Mouse (Mus musculus): ENCODE measurements around the gene Zcchc17.

The Zcchc17 gene

DNA sequence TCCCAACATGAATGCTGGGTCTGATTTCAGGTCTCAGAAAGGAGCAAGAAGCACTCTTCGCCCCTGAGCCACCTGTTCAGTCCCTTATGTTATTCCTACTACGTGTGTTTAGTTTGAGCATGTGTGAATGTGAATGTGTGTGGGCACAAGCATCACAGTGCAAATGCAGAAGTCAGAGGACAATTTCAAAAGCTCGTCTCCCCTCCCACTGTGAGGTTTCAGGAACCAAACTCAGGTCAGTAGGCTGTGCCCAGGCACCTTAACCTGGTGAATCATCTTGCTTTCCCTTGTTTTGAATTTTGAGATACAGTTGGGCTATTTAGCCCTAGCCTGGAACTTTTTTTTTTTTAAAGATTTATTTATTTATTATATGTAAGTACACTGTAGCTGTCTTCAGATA, 69.9 kb downstream of the Zcchc17 start:
- intact Hi-C loops (cut with DNase I), result loop anchor here (5.0 kb wide), 1 partner anchor 93 kb away; no protein-coding TSS in a partner anchor

DNA sequence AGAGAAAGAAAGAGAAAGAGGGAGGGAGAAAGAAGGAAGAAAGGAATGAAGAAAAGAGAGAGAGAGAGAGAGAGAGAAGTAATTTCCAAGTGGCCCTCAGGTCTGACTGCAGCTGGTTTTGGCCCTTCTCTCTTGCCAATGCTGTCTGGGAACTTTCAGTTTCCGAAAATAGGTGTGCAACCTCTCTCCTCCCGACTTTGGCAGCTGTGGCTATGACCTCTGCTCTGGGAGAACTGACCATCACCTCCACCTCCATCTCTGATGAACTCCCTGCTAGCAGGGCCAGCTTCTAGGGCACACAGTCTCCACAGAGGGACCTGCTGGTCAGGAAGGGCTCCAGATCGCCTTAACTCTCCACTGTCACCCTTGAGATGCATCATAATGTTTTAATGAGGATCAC, 73.2 kb downstream of the Zcchc17 start:
- intact Hi-C loops (cut with DNase I), result no loop called here

DNA sequence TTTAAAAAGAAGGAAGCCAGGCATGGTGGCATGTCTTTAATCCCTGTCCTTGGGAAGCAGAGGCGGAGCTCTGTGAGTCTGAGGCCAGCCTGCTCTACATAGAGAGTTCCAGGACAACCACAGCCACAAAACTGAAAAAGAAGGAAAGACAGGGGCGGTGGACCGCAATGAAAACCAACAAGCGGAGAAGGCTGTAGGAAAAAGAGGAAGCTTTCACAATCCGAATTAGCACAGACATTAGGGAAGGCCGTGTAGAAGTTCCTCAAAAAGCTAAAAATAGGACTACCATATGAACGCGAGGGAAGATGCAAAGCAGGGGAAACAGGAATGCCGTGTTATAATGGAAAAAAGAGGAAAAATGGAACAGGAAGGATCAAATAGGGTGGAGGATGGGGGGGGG, 75.9 kb downstream of the Zcchc17 start:
- intact Hi-C loops (cut with DNase I), result no loop called here

DNA sequence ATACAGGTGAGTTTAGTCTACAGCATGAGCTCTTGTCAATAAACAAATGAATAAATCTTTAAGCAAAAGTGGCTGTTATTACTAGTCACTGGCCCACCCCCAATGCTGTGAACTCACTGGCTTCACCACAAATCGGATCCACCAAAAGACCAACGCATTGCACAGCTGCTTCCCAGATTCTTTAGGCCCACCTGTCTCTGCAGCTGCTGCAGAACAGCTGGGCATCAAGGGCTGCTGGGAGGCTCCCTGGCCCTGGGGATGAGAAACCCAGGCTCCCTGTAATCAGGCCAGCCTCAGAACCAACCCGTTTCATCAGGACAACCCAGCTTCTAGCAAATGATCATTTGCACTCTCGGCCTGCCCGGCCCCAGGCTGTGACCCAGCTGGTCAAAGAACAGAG, 76.9 kb downstream of the Zcchc17 start:
- intact Hi-C loops (cut with DNase I), result no loop called here

DNA sequence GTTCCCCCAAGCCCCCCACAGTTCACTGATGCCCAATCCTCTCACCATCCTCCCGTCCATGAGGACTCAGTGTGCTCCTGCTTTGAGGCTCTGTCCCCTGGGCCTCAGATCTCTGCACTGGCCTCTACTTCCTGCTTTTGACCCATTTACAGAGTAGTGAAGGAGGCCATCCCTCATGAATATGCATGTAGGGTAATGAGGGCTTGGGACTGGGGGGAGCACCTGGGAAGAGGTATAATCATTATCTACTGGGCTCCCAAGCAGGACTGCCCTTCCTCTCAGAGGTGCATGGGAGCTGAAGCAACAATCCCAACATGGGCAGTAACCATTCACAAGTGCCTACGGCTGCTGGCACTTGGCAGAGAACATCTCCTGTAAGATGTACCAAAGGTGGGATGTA, 80.6 kb downstream of the Zcchc17 start, which contains the start of gene Serinc2:
Serinc2 (minus strand) TSS at position 101 of the 400 bp plus-strand sequence.
- intact Hi-C loops (cut with DNase I), result no loop called here

DNA sequence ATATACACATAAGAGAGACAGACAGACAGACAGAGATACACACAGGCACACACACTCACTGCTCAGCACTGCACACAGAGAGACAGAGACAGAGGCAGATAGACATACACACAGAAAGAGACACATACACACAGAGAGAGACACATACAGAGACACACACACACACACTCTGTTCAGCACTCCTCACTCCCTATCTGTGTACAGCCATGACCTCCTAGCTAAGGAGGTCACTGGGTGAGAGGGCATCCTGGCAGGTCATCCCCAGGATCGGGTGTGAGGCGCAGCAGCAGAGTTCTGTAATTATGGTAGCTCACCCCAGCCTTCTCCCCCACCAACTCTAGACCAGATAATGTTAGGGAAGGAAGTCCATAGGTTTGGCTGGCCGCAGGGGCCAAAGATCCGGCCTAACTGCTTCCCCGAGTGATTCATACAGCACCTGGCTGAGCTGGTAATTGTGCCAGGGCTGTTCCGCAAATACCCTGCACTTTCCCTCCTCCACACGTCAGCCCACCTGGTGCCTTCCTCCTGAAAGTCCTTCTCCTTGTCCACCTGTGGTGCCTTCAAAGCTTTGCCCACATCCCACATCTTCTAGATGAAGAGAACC, 83.1 kb downstream of the Zcchc17 start:
- intact Hi-C loops (cut with DNase I), result no loop called here

DNA sequence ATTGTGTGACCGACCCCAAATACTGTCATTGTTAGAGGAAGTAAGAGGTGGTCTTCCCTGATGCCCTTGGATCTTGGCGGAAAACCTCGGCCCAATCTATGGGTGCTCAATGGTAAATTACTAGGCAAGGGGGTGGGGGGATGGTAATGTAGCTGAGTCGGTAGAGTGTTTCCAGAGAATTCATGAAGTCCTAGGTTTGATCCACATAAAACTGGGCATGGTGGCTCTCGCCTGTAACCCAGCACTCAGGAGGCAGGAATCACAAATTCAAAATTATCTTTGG, 84.0 kb downstream of the Zcchc17 start:
- intact Hi-C loops (cut with DNase I), result no loop called here

DNA sequence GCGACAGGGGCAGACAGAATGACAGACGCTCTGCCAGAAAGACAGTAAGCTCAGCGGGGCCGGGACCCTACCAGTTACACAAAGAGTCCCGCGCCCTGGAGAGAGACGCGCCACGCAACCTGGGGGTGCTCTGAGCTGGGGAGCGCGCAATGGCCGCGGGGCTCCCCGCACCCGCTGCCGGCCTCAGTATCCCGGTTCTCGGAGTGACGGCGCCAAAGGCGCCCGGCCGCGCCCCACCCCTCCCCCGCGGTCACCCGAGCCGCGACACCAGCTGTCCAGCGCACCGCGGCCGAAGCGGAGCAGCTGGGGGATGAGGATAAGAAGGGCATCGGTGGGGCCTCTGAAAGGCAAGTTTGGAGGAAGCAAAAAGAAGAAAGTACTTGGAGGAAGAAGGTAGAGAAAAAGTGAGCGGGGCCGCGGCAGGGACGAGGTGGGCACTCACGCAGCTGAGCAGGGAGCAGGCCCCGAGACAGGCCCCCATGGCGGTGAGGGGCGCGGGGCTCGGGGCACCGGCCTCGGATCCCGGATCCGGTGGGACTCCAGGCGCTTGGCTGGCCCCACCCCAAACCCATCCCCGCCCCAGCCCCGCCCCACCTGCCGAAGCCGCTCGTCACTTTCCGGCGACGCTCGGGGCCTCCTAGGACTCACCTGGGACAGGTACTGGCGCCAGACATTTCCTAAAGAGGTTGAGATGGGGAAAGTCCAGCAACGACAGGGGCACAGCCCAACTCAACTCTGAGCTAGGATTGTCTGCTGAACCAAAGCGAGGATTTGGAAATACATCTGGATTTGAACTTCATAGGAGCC, 84.5 kb downstream of the Zcchc17 start:
- intact Hi-C loops (cut with DNase I), result no loop called here

DNA sequence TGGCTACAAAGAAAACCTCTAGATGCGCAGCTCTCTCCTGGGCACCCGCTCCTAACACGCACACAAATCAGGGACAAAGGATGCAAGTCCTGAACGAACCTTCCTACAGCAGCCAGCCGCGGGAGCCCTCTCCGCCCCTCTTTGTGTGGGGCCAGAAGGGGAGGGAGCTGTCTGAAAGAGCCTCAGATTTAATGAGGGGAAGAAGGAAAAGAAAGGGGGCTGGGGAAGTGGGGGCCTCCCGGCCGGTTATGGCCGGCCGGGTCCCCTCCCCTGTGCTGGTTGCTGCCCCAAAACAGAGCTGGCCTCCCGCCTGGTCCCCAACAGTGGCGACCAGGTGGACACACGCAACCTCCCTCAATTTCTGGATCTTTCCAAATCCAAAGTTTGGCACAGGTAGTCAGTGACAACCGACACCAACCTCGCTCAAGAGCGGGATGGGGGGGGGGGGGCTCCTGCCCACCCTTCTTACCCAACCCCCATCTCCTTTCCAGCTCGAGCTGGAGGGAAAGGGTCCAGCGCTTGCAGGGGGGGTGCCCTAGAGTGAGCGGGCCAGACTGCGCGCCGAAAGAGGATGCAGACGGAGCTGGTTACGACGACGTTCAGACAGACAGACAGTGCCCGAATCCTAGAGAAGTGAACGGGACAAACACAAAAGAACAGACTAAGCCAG, 85.3 kb downstream of the Zcchc17 start:
- intact Hi-C loops (cut with DNase I), result no loop called here

DNA sequence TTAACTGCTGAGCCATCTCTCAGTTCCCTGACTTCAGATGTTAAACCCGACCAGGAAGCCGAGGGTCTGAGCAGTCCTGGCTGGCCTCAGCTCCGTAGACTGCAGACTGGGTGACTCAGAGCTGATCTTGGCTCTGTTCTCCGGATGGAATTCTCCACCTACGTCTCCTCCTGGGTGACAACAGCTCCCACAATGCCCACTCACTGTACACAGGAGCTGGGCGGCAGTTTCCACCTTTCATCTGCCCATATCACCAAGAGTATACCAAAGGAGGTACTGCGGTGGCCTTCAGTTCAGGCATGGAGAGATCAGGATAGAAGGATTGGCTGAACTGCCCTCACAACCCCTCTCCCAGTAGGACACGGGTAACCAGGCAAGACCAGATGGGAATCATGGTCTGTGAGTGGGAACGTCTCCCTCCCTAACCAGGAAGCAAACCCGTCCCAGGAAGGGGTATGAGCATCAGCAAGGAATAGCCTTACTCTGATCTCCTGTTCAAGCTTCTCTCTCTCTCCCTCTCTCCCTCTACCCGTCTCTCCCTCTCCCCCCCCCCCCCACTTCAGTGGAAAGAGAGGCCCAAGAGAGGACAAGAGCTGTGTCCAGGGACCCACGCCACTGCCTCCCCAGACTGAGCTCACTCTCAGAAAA, 85.9 kb downstream of the Zcchc17 start:
- intact Hi-C loops (cut with DNase I), result no loop called here

DNA sequence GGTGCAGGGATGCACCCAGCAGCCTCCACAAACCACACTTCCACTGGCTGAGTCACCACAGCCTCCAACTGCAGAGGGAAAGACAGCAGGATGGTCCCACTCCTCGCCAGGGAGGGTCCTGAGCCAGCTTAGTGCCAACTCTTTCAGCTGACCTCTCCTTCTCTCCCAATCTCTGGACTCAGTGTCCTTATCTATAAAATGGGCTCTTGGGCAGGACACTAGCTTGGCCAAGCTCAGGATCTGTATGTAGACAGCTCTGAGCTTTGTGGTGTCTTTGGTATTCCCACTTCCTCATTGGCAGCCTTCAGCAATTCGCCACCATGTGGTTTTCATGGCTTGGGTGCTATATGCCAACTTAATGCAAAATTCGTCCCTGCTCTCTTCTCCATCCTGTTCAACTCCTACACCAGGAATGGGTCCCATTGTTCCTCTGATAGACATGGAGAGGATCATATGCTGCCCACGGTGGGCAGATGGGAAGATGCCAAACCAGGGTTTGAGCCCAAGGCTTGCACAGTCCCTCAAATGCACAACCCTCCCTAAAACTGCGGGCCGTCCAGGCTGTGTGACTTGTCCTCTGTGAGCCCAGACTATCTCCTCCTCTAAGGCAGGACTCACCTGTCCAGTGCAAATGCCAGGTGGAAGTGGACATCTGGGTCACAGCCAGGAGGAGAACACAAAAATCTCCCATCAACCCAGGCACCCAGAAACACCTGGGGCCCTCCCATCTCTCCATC, 89.0 kb downstream of the Zcchc17 start:
- intact Hi-C loops (cut with DNase I), result no loop called here

DNA sequence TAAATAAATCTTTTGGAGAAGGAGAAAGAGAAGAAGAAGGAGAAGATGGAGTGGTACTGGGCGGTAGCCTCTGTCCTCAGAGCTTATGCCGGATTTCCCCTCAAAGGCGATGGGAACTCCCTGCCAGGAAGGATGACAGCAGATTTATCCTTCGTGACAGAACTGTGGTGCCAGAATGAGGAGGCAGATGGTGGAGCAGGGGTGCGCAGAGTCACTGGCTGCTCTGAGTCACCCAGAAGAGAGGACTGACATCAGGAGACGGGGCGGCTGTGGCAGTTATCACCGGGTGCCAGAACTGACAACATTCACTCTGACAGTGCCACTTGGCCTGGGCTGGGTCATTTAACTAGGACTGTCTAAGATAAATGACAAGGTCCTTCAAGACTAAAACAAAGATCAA, 89.7 kb downstream of the Zcchc17 start:
- intact Hi-C loops (cut with DNase I), result no loop called here

DNA sequence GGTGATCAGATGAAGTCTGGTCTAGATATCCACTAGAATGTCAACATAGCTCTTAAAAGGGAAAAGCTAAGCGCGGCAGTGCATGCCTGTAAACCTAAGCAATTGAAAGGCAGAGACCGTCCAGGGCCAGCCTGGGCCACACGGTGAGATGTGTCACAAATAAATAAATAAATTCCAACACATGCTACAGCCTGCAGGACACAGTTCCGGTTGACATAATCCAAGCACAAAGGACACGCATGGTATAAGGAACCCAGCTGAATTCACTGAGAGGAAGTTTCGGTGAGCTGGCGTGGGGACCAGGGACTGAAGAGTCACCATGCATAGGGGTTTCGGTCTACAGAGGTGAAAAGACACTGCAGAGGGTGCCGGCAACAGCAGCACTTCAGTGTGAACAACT, 91.0 kb downstream of the Zcchc17 start:
- intact Hi-C loops (cut with DNase I), result no loop called here

DNA sequence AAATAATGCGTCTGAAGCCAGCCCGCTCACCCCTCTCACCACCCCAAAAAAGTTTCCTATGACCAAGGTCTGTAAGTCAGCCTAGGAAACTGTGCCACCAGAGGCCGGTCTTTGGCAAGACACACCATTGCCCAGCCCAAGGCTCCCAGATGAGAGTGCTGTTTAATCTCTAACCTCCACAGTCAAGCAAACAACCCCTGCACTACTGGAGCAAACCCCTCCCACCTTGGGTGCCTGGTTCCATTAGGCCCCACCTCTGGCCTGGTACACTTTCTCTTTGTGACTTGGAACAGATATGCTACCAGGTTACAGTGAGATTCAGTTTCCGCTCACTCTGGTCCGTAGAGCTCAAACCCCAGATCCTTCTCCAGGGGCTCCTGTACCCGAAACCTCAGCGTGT, 92.7 kb downstream of the Zcchc17 start:
- intact Hi-C loops (cut with DNase I), result no loop called here

DNA sequence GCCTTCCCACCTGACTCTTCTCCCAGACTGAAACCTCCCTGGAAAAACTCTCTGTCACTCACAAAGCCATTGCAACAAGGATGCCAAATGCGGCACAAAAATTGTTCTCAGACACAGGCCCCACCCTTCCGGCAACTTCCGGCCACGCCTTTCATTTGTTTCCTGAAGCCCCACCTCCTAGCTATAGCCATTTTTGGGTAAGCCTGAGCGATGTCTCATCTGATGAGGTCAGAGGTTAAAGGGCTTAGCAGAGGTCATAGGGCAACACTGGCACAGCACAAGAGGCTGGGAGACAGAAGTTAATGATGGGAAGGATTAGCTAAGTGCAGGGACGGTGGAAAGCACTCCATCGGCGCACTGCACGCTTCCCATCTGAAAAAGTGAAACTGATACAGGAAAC, 93.1 kb downstream of the Zcchc17 start:
- intact Hi-C loops (cut with DNase I), result no loop called here
